Mouse (Mus musculus) intestine, embryonic 14.5 days (tissue): ENCODE data around the gene Il23r. TPM values are rescaled to one million over a fixed set of nuclear protein-coding genes. Genes with fewer than 3 reads are reported as not detected.
"Not testable (repeated sequence)": the region's sequence is repeated elsewhere in the genome, so short reads cannot be mapped to it uniquely, and the experiment has no call there.

Experiments used
- ATAC-seq: fragments of 200-750 bp; cut with Nextera tagmentation; replicated peaks from 2 replicates; pipeline ENCODE4 v1.8.0; 2017; ENCODE audit warnings: low read depth, moderate number of reproducible peaks, moderate TSS enrichment, moderate library complexity; ENCODE audit not compliant: low FRiP score, low TSS enrichment
- DNase-seq: peaks from one replicate; pipeline ENCODE4 v3.0.0-alpha.2; 2018; ENCODE audit warnings: low spot score
- H3K27ac ChIP-seq: fragments of 300-500 bp; sonication (generic); 2 replicates; pipeline ENCODE4 v1.5.1; 2014; ENCODE audit warnings: low read depth, mild to moderate bottlenecking, control low read depth
- H3K27me3 ChIP-seq: fragments of 300-500 bp; sonication (generic); replicated peaks from 2 replicates; pipeline ENCODE4 v1.6.1; 2014; ENCODE audit warnings: low read length, control low read depth; ENCODE audit not compliant: control insufficient read depth, insufficient read depth
- H3K36me3 ChIP-seq: fragments of 300-500 bp; sonication (generic); 2 replicates; pipeline ENCODE4 v1.6.1; 2014; ENCODE audit warnings: low read length, control low read depth; ENCODE audit not compliant: control insufficient read depth, insufficient read depth
- H3K4me1 ChIP-seq: fragments of 300-500 bp; sonication (generic); replicated peaks from 2 replicates; pipeline ENCODE4 v1.6.1; 2014; ENCODE audit warnings: low read length, control low read depth, mixed read lengths; ENCODE audit not compliant: control insufficient read depth, insufficient read depth
- H3K4me2 ChIP-seq: fragments of 300-500 bp; sonication (generic); 2 replicates; pipeline ENCODE4 v1.6.1; 2014; ENCODE audit warnings: low read length
- H3K4me3 ChIP-seq: fragments of 300-500 bp; sonication (generic); 2 replicates; pipeline ENCODE4 v1.5.1; 2014; ENCODE audit warnings: low read depth, low read length, control low read depth, mixed read lengths
- H3K9ac ChIP-seq: fragments of 300-500 bp; sonication (generic); 2 replicates; pipeline ENCODE4 v1.6.1; 2014; ENCODE audit warnings: mild to moderate bottlenecking, low read length
- H3K9me3 ChIP-seq: fragments of 300-500 bp; sonication (generic); 2 replicates; pipeline ENCODE4 v1.6.1; 2016; ENCODE audit warnings: low read length, control low read depth; ENCODE audit not compliant: control insufficient read depth
- WGBS: fragments of 180-500 bp; shearing (Covaris S2); extraction: QIAGEN DNeasy Blood & Tissue Kit; methylation state at CpG from one replicate; pipeline ENCODE4 v1.1.7; 2014; 5-methylcytosine and 5-hydroxymethylcytosine counted together
- polyA plus RNA-seq: library from polyadenylated mRNA; unstranded; fragments of >200 nt; fragmentation: Nextera tagmentation; extraction: Ambion mirVana; gene quantifications from 2 replicates; pipeline ENCODE4 v1.2.1, GENCODE M21; 2014

Il23r gene
- polyA plus RNA-seq, 1 experiment from 2014 or later: 0.18 TPM

DNA sequence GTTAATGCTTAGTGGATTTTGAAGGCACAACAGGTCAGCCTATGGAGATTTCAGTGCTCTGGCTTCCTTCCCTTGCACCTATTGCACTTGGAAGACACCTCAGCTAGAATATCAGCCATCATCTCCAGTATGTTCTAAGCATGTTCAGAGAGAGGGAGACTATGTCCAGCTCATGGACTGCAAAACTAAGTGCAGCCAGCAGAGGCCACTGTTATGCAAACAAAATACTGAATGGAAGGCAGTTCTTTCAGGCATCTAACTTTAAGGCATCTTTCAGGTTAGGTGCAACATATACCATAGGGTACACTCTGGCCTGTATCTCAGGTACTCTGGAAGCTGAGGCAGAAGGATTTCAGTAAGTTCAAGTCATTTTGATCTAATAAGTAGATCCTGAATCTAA is 19.1 kb upstream of the Il23r start:
- H3K9ac ChIP-seq: no peak overlapping the region
- H3K4me2 ChIP-seq: no peak overlapping the region
- H3K4me1 ChIP-seq: no peaks in the 10 kb centered on the region
- ATAC-seq: no peak
- peak; percentile 70 for DNase-seq
- no peak overlapping the region for H3K4me3 ChIP-seq
- H3K9me3 ChIP-seq: no peaks in the 10 kb centered on the region
- H3K36me3 ChIP-seq: no peaks in the 10 kb centered on the region
- H3K27ac ChIP-seq: no peak overlapping the region
- H3K27me3 ChIP-seq: no peaks in the 10 kb centered on the region

DNA sequence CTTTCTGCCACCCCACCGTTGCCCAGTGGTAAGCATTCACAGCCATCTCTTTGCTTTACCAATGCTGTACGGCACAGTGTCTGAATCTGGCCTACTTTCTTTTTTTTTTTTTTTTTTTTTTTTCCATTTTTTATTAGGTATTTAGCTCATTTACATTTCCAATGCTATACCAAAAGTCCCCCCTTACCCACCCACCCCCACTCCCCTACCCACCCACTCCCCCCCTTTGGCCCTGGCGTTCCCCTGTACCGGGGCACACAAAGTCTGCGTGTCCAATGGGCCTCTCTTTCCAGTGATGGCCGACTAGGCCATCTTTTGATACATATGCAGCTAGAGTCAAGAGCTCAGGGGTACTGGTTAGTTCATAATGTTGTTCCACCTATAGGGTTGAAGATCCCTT is 10.3 kb upstream of the Il23r start:
- 100% methylated on average over 2 of the region's 6 CpGs for WGBS
- not testable (repeated sequence) for H3K4me3 ChIP-seq, H3K4me1 ChIP-seq, DNase-seq, H3K27me3 ChIP-seq, H3K27ac ChIP-seq, H3K9ac ChIP-seq, H3K4me2 ChIP-seq, H3K36me3 ChIP-seq, H3K9me3 ChIP-seq
- ATAC-seq: peak; percentile 84; the same call in 1 of the 2 replicates

DNA sequence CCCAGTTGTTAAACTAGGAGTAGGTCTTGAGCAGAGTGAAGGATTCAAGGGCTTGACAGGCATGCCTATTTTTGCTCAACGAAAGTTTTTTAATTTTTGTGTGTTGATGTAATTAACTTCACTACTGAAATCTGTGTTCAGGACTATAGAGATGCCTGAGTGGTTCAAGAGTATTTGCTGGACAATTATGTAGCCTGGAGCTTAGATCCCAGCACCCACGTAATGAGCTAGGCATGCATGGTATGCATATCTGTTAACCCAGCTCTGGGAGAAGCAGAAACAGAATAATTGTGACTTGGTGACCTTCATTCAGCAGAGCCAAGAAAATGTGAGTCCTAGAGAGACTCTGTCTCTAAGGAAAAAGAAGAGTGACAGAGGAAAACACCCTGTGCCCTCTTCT is 10.6 kb downstream of the Il23r start:
- ATAC-seq (no peak), DNase-seq (no peak)
- Histone ChIP-seq H3K9me3 (no peaks in the 10 kb centered on the region), H3K9ac (no peak overlapping the region), H3K4me2 (no peak overlapping the region), H3K27me3 (no peaks in the 10 kb centered on the region), H3K36me3 (no peaks in the 10 kb centered on the region), H3K4me3 (no peak overlapping the region), H3K4me1 (no peaks in the 10 kb centered on the region), H3K27ac (no peak overlapping the region)
- 60% methylated on average over 2 of the region's 2 CpGs for WGBS

DNA sequence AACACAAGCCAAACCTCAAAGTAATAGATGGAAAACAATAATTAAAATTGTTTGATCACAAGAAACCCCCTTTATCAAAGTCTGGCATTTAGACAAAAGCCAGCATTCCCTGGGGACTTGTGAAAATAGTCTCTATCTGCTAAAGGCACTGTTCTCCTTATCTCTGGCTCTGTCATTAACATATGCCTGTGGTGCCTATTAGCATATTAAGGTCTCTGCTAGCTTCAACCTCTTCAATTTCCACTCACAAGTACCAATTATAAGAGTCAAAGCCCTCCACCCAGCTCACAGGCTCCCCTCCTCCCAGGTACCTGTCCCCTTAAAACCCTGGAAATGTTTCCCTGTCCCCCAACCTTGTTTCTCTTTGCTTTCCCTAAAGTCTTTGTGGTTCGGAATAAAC is 20.4 kb downstream of the Il23r start:
- H3K4me3 ChIP-seq: no peak overlapping the region
- H3K9ac ChIP-seq: no peak overlapping the region
- H3K27me3 ChIP-seq: 0 out of 2 replicates have a peak, but pooled peaks cover 2% of the 10 kb centered on the region
- whole genome bisulfite sequencing: 12% methylated on average over 1 of the region's 1 CpGs
- DNase-seq (no peak), ATAC-seq (no peak)
- H3K9me3 ChIP-seq: no peaks in the 10 kb centered on the region
- H3K4me1 ChIP-seq: no peaks in the 10 kb centered on the region
- no peak overlapping the region for H3K27ac ChIP-seq
- H3K36me3 ChIP-seq: no peaks in the 10 kb centered on the region
- no peak overlapping the region for H3K4me2 ChIP-seq

DNA sequence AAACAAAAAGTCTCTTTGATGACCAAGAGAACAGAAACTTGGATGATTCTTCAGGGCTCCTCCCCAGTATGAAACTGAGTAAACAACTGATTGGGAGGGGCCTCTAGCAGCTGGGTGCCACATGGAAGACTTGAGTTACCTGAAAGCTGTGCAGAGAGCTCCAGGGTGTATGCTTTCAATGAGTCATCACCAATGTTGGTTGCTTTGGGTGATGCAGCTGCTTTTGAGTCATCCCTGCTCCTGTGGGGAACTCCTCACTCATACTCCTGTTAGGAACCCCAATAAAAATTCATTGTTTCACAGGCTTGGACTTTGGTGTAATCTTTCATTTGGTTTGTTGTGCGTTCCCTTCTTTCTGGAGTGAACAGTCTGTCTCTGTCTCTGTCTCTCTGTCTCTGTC is 32.2 kb downstream of the Il23r start:
- no peaks in the 10 kb centered on the region for H3K9me3 ChIP-seq
- H3K4me3 ChIP-seq: no peak overlapping the region
- H3K9ac ChIP-seq: no peak overlapping the region
- H3K27ac ChIP-seq: no peak overlapping the region
- H3K4me1 ChIP-seq: no peaks in the 10 kb centered on the region
- ATAC-seq (no peak), DNase-seq (no peak)
- WGBS: 95% methylated on average over 1 of the region's 1 CpGs
- H3K27me3 ChIP-seq: no peaks in the 10 kb centered on the region
- H3K36me3 ChIP-seq: no peaks in the 10 kb centered on the region
- no peak overlapping the region for H3K4me2 ChIP-seq

DNA sequence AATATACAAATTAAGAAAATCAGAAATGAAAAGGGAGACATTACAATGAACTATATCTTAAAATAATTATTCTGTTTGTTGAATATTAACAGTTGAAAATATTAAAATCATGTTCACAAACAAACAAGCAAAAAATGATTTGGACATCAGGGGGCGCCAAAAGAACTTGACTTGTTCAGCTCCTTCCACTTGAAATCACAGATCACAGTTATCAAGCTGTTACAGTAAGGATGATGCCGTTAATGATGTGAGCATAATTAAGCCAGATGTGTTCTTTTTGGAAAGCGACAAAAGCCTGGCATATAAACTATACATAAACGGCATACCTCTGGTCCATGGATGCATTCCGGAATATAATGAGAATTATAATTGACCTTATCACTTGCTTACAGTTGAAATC is 40.3 kb downstream of the Il23r start:
- Histone ChIP-seq H3K27me3 (no peaks in the 10 kb centered on the region), H3K9ac (no peak overlapping the region), H3K27ac (no peak overlapping the region), H3K36me3 (no peaks in the 10 kb centered on the region), H3K9me3 (no peaks in the 10 kb centered on the region), H3K4me3 (no peak overlapping the region), H3K4me1 (no peaks in the 10 kb centered on the region), H3K4me2 (no peak overlapping the region)
- DNase-seq (no peak), ATAC-seq (no peak)
- WGBS: 57% methylated on average over 5 of the region's 5 CpGs

DNA sequence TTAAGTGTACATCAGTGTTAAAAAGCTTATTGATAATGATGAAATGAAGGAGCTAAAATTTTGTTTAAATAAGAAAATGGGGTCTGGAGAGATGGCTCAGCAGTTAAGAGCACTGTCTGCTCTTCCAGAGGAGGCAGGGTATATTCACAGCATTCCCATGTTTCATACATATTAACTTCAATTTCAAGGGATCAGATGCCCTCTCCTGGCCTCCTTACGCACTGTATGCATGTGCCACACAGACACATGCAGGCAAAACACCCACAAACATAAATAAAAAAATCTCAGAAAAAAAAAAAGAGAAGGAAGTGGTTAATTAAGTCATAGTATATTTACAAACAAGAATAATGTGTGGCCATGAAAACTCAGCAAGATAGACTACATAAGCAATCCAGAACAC is 45.8 kb downstream of the Il23r start:
- H3K36me3 ChIP-seq: no peaks in the 10 kb centered on the region
- no peak overlapping the region for H3K4me2 ChIP-seq
- ATAC-seq (no peak), DNase-seq (no peak)
- WGBS: 76% methylated on average over 1 of the region's 1 CpGs
- H3K27ac ChIP-seq: no peak overlapping the region
- H3K4me3 ChIP-seq: no peak overlapping the region
- H3K27me3 ChIP-seq: no peaks in the 10 kb centered on the region
- no peak overlapping the region for H3K9ac ChIP-seq
- H3K4me1 ChIP-seq: no peaks in the 10 kb centered on the region
- H3K9me3 ChIP-seq: no peaks in the 10 kb centered on the region

DNA sequence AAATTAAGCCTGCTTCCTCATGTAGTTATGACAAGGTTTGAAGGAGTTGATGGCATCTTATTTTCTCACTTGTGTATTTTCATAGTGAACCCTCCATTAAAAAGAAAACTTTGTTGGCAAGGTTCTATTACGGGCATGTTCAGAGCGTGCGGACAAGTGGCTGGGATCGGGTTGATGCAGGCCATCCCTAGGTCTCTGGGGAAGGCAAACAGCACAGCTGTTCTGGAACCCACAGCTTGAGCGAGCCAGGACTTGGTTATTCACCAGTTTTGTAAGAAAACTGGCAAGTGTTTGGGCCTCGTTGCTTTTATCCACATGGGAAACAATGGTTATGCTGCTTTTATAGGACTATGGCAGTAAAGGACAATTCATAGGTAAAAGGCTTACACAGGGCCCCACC is 48.5 kb downstream of the Il23r start:
- Histone ChIP-seq H3K9ac (no peak overlapping the region), H3K9me3 (no peaks in the 10 kb centered on the region), H3K27ac (no peak overlapping the region), H3K4me3 (no peak overlapping the region), H3K4me2 (no peak overlapping the region), H3K4me1 (no peaks in the 10 kb centered on the region), H3K27me3 (no peaks in the 10 kb centered on the region), H3K36me3 (no peaks in the 10 kb centered on the region)
- ATAC-seq (no peak), DNase-seq (no peak)
- WGBS: 88% methylated on average over 6 of the region's 6 CpGs

DNA sequence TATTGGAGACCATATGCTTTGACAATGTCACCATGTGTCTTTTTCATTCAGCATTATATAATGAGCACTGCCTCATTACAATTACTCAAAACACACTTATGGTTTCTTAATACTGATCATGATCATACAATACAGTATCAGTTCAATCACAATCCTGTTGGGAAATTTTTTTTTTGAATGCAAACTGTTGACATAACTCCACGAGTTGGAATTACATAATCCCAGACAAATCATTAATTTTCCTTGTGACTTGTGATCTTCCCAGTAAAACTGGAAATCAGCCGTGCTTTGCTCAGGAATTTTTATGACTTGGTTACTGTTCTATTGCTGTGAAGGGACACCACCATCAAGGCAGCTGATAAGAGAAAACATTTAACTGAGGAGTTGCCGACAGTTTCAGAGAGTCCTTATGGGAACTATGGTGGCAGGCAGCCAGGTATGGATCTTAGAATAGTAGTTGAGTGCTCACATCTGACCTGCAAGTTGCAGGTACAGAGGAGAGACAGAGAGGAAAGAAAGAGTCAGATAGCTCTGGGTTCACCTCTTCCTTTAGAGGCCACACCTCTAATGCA is 53.8 kb downstream of the Il23r start:
- Histone ChIP-seq H3K27me3 (no peaks in the 10 kb centered on the region), H3K27ac (no peak overlapping the region), H3K4me1 (no peaks in the 10 kb centered on the region), H3K9ac (no peak overlapping the region), H3K36me3 (no peaks in the 10 kb centered on the region), H3K4me2 (no peak overlapping the region), H3K9me3 (no peaks in the 10 kb centered on the region), H3K4me3 (no peak overlapping the region)
- 29% methylated on average over 3 of the region's 3 CpGs for WGBS
- ATAC-seq: peak; percentile 81; the same call in 1 of the 2 replicates
- DNase-seq: no peak
